Mouse (Mus musculus) liver, adult 2 months (tissue): ENCODE data around the gene Mettl5.

Source experiments
- CTCF ChIP-seq: fragments of 200-500 bp; IDR thresholded peaks from 2 replicates; pipeline ENCODE4 v1.5.1; 2011; ENCODE audit warnings: low read depth, low read length, control low read depth
- POLR2A ChIP-seq: fragments of 200-500 bp; IDR thresholded peaks from 2 replicates; pipeline ENCODE4 v1.6.1; 2011; ENCODE audit warnings: low read length, control low read depth; ENCODE audit not compliant: insufficient read depth; ENCODE audit errors: extremely low read depth

DNA sequence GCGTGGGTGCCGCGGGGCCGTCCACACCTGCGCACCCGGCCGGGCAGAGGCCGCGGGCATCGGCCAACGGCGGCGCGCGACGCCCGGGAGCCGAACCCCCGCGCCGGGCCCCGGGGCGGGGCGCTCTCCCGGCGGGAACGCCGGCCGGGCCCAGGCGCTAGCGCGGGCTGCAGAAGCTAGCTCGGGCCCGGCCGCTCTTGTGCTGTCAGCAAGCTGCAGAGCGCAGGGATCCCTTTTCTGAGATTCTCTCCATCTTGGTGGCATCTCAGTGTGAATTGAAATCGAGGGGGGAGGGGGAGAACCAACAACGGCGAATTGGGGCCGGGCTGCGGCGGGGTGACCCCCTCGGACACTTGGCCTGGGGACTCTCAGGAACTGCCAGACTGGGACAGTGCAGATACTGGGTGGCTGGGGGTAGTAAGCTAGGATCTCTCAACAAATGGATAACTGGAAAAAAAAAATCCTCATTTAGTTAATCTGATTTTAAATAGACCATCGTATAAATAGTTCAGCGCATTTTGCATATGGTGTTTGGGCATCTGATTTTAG lies 62.2 kb downstream of the Mettl5 start:
- TF ChIP-seq CTCF = no peak
- no peak for TF ChIP-seq POLR2A
